Mouse (Mus musculus) liver, embryonic 13.5 days (tissue): ENCODE results near the gene Olfr1153. TPM values are rescaled to one million over a fixed set of nuclear protein-coding genes. Genes with fewer than 3 reads are reported as not detected.

Experiments used
- ATAC-seq: fragments of 200-750 bp; cut with Nextera tagmentation; 2 replicates; pipeline ENCODE4 v1.8.0; 2017; ENCODE audit warnings: low read depth, mild to moderate bottlenecking, moderate number of reproducible peaks, moderate library complexity
- DNase-seq: peaks from one replicate; pipeline ENCODE4 v3.0.0; 2022
- H3K27ac ChIP-seq: fragments of 300-500 bp; sonication (generic); 2 replicates; pipeline ENCODE4 v1.5.1; 2015; ENCODE audit warnings: moderate library complexity, mild to moderate bottlenecking, inconsistent platforms
- H3K27me3 ChIP-seq: fragments of 300-500 bp; sonication (generic); 2 replicates; pipeline ENCODE4 v1.6.1; 2015; ENCODE audit warnings: mild to moderate bottlenecking, inconsistent platforms
- H3K36me3 ChIP-seq: fragments of 300-500 bp; sonication (generic); 2 replicates; pipeline ENCODE4 v1.6.1; 2015; ENCODE audit warnings: mild to moderate bottlenecking, inconsistent platforms
- H3K4me1 ChIP-seq: fragments of 300-500 bp; sonication (generic); replicated peaks from 2 replicates; pipeline ENCODE4 v1.6.1; 2015; ENCODE audit warnings: inconsistent platforms
- H3K4me2 ChIP-seq: fragments of 300-500 bp; sonication (generic); 2 replicates; pipeline ENCODE4 v1.6.1; 2015; ENCODE audit warnings: inconsistent platforms, mild to moderate bottlenecking, moderate library complexity
- H3K4me3 ChIP-seq: fragments of 300-500 bp; sonication (generic); replicated peaks from 2 replicates; pipeline ENCODE4 v1.5.1; 2015; ENCODE audit warnings: mild to moderate bottlenecking, inconsistent platforms
- H3K9ac ChIP-seq: fragments of 300-500 bp; sonication (generic); 2 replicates; pipeline ENCODE4 v1.6.1; 2015; ENCODE audit warnings: mild to moderate bottlenecking, inconsistent platforms
- H3K9me3 ChIP-seq: fragments of 300-500 bp; sonication (generic); replicated peaks from 2 replicates; pipeline ENCODE4 v1.6.1; 2016; ENCODE audit warnings: inconsistent platforms
- WGBS: fragments of 180-500 bp; shearing (Covaris S2); methylation state at CpG from one replicate; pipeline ENCODE4 v1.1.7; 2015; ENCODE audit not compliant: insufficient replicate concordance; 5-methylcytosine and 5-hydroxymethylcytosine counted together
- polyA plus RNA-seq: library from polyadenylated mRNA; unstranded; fragments of >200 nt; fragmentation: Nextera tagmentation; extraction: Ambion mirVana; gene quantifications from 2 replicates; pipeline ENCODE4 v1.2.1, GENCODE M21; 2015

Olfr1153 gene
- polyA plus RNA-seq: not detected in 2 replicates

DNA sequence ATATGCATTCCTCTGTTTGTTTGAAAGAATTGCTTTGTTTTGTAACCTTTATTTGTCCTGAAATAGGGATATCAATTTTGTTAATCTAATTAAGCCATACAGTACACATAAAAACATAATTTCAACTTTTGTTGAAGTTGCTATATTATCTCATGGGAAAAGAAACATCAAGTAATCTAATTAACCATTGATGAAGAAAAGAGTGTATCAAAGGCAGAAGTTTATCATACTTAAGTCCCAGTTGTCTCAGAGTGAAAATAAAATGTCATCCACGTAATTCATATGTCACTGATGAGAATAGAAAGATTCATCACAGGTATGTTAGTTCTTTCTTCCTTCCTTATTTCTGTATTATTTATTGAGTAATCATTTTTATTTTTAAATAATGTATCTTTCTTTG is at the start of gene Olfr1153:
TSS of gene Olfr1153 (plus strand) at position 301 of the 400 bp plus-strand sequence.
- WGBS: 37% methylated on average over 1 of the region's 1 CpGs
- H3K9ac ChIP-seq: no peak within 1 kb of the TSS
- no peaks in the 10 kb centered on the region for H3K4me1 ChIP-seq
- no peak within 1 kb of the TSS for H3K4me3 ChIP-seq
- H3K27me3 ChIP-seq: no peaks in the 10 kb centered on the region
- H3K36me3 ChIP-seq: no peaks in the 10 kb centered on the region
- H3K9me3 ChIP-seq: no peaks in the 10 kb centered on the region
- no peak for ATAC-seq
- no peak for DNase-seq
- H3K4me2 ChIP-seq: no peak within 1 kb of the TSS
- H3K27ac ChIP-seq: no peak within 1 kb of the TSS

DNA sequence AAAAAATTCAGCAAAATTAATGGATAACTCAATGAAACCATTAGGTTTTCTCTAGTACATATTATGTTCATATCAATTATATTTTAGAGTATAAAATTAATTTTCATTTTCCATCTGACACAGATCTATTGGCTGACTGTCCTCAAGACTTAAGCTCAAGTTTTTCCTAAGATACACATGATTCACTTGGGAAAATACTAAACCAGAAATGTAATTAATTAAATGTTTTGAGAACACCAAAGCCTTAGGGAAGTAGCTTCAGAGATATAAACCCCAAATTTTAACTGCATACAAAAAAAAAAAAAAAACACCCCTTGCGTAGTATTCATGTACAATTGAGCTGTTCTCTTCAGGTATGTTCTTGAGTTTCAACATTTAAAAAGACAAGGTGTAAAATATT is 39.2 kb upstream of the Olfr1153 start, which contains the start of gene Olfr1151:
TSS of gene Olfr1151 (plus strand) at position 301 of the 400 bp plus-strand sequence.
- Histone ChIP-seq H3K9ac (no peak within 1 kb of the TSS), H3K27ac (no peak within 1 kb of the TSS), H3K9me3 (no peaks in the 10 kb centered on the region), H3K4me3 (no peak within 1 kb of the TSS), H3K4me2 (no peak within 1 kb of the TSS), H3K36me3 (no peaks in the 10 kb centered on the region), H3K4me1 (no peaks in the 10 kb centered on the region), H3K27me3 (no peaks in the 10 kb centered on the region)
- DNase-seq (no peak), ATAC-seq (no peak)
- 74% methylated on average over 1 of the region's 1 CpGs for WGBS

DNA sequence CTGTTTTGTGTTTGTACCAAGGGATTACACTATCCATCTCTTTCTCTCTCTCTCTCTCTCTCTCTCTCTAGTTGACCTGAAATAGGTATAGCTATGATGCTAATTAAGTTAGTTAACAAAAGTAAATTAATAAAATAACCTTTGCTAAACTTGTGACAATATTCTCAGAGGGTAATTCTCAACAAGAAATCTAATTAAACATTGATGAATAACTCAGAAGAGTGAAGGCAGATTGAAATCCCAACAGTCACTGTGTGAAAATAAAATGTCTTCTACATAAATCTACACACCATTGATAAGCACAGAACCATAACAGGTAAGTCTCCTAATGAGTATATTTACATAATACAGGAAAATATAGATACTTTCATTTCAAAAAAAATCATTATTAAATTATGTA is 28.6 kb upstream of the Olfr1153 start, which contains the start of gene Olfr1152:
TSS of gene Olfr1152 (plus strand) at position 301 of the 400 bp plus-strand sequence.
- H3K36me3 ChIP-seq: no peaks in the 10 kb centered on the region
- H3K4me3 ChIP-seq: no peak within 1 kb of the TSS
- H3K9me3 ChIP-seq: no peaks in the 10 kb centered on the region
- DNase-seq: no peak
- no peak for ATAC-seq
- no peak within 1 kb of the TSS for H3K27ac ChIP-seq
- H3K4me2 ChIP-seq: no peak within 1 kb of the TSS
- H3K4me1 ChIP-seq: no peaks in the 10 kb centered on the region
- H3K9ac ChIP-seq: no peak within 1 kb of the TSS
- H3K27me3 ChIP-seq: no peaks in the 10 kb centered on the region

DNA sequence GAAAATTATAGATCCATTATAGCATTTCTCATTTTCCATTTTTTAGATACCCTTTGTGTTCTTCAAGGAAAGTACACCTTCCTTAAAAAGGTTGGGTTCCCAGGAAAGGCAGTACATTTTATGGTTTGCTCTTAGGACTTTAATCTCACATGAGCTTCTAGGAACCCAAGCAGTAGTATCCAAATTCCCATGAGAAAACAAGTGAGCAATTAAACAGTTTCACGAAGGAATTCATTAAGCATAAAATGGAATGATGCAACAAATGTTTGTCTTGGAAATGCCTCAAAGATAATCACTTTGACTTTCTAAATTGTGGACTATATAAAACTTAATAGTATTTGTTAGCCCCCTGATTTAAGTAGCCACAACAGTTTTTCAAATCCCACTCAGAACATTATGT is 10.3 kb downstream of the Olfr1153 start, which contains the start of gene Olfr1154:
TSS of gene Olfr1154 (minus strand) at position 101 of the 400 bp plus-strand sequence.
- Histone ChIP-seq H3K27me3 (no peaks in the 10 kb centered on the region), H3K36me3 (no peaks in the 10 kb centered on the region), H3K4me1 (no peaks in the 10 kb centered on the region), H3K27ac (no peak within 1 kb of the TSS), H3K9ac (no peak within 1 kb of the TSS), H3K9me3 (0 out of 2 replicates have a peak, but pooled peaks cover 2% of the 10 kb centered on the region), H3K4me2 (no peak within 1 kb of the TSS), H3K4me3 (no peak within 1 kb of the TSS)
- WGBS: 72% methylated on average over 1 of the region's 1 CpGs
- ATAC-seq (no peak), DNase-seq (no peak)

DNA sequence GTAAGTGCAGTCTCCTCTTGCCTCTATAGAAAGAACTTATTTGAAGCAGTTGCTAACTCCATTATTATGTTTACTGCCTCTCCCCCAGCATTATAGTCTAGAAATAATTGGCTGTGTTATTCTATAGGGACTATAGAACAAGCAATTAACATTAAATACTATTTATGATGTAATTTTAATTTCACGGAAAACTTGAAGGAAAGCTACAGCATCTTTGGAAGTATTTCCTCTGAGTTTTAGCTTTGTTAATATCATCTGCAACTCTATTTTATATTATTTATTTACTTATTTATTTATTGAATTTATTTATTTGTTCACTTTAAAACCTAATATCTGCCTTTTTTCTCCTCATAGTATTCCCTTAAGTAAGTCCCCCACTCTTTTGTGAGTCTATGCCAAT is 50.3 kb downstream of the Olfr1153 start, which contains the start of gene Olfr1155:
TSS of gene Olfr1155 (minus strand) at position 101 of the 400 bp plus-strand sequence.
- Histone ChIP-seq H3K4me2 (no peak within 1 kb of the TSS), H3K9ac (no peak within 1 kb of the TSS), H3K36me3 (no peaks in the 10 kb centered on the region), H3K4me3 (no peak within 1 kb of the TSS), H3K4me1 (no peaks in the 10 kb centered on the region), H3K9me3 (no peaks in the 10 kb centered on the region), H3K27ac (no peak within 1 kb of the TSS), H3K27me3 (no peaks in the 10 kb centered on the region)
- ATAC-seq (no peak), DNase-seq (no peak)
- WGBS: 97% methylated on average over 1 of the region's 1 CpGs

Other genes with a start within 250 kb of the Olfr1153 start
- gene Olfr1133, start 247.6 kb upstream of the Olfr1153 start, polyA plus RNA-seq: not detected in 2 replicates
- not detected in 2 replicates for gene Olfr1134, start 236.5 kb upstream of the Olfr1153 start, polyA plus RNA-seq
- gene Olfr1135, start 221.3 kb upstream of the Olfr1153 start, polyA plus RNA-seq: not detected in 2 replicates
- not detected in 2 replicates for gene Olfr1136, start 201.0 kb upstream of the Olfr1153 start, polyA plus RNA-seq
- not detected in 2 replicates for gene Olfr1137, start 181.8 kb upstream of the Olfr1153 start, polyA plus RNA-seq
- not detected in 2 replicates for gene Olfr1138, start 155.0 kb upstream of the Olfr1153 start, polyA plus RNA-seq
- gene Olfr1140, start 151.2 kb upstream of the Olfr1153 start, polyA plus RNA-seq: not detected in 2 replicates
- gene Olfr1141, start 141.0 kb upstream of the Olfr1153 start, polyA plus RNA-seq: not detected in 2 replicates
- gene Olfr152, start 115.5 kb upstream of the Olfr1153 start, polyA plus RNA-seq: not detected in 2 replicates
- gene Olfr1143, start 94.4 kb upstream of the Olfr1153 start, polyA plus RNA-seq: not detected in 2 replicates
- gene Olfr1145, start 85.1 kb upstream of the Olfr1153 start, polyA plus RNA-seq: not detected in 2 replicates
- gene Olfr1148, start 64.4 kb upstream of the Olfr1153 start, polyA plus RNA-seq: not detected in 2 replicates
- gene Olfr1150-ps1, start 51.0 kb upstream of the Olfr1153 start, polyA plus RNA-seq: not detected in 2 replicates
- not detected in 2 replicates for gene Olfr1151, start 39.1 kb upstream of the Olfr1153 start, polyA plus RNA-seq
- gene Olfr1152, start 28.5 kb upstream of the Olfr1153 start, polyA plus RNA-seq: not detected in 2 replicates
- not detected in 2 replicates for gene Olfr1154, start 10.2 kb downstream of the Olfr1153 start, polyA plus RNA-seq
- gene Olfr1155, start 50.2 kb downstream of the Olfr1153 start, polyA plus RNA-seq: not detected in 2 replicates
- not detected in 2 replicates for gene Olfr1156, start 58.1 kb downstream of the Olfr1153 start, polyA plus RNA-seq
- not detected in 2 replicates for gene Olfr1157, start 73.3 kb downstream of the Olfr1153 start, polyA plus RNA-seq
- not detected in 2 replicates for gene Olfr74, start 79.7 kb downstream of the Olfr1153 start, polyA plus RNA-seq
- not detected in 2 replicates for gene Olfr1158, start 95.2 kb downstream of the Olfr1153 start, polyA plus RNA-seq
- not detected in 2 replicates for gene Olfr1160, start 113.3 kb downstream of the Olfr1153 start, polyA plus RNA-seq
- not detected in 2 replicates for gene Olfr1161, start 127.8 kb downstream of the Olfr1153 start, polyA plus RNA-seq
- not detected in 2 replicates for gene Olfr73, start 142.7 kb downstream of the Olfr1153 start, polyA plus RNA-seq
- not detected in 2 replicates for gene Olfr1162, start 156.2 kb downstream of the Olfr1153 start, polyA plus RNA-seq
- not detected in 2 replicates for gene Olfr1163, start 176.9 kb downstream of the Olfr1153 start, polyA plus RNA-seq
- not detected in 2 replicates for gene Olfr1164, start 199.0 kb downstream of the Olfr1153 start, polyA plus RNA-seq
- not detected in 2 replicates for gene Olfr1166, start 233.3 kb downstream of the Olfr1153 start, polyA plus RNA-seq